Mouse (Mus musculus) lung, embryonic 14.5 days (tissue): Measurements from ENCODE around the gene Slc2a3. TPM values are rescaled to one million over a fixed set of nuclear protein-coding genes. Genes with fewer than 3 reads are reported as not detected.

Source experiments
- ATAC-seq: fragments of 200-750 bp; cut with Nextera tagmentation; 2 replicates; pipeline ENCODE4 v1.8.0; 2017; ENCODE audit warnings: mild to moderate bottlenecking, moderate TSS enrichment, moderate library complexity; ENCODE audit not compliant: insufficient read depth
- DNase-seq: peaks from one replicate; pipeline ENCODE4 v3.0.0-alpha.2; 2015
- H3K27ac ChIP-seq: fragments of 300-500 bp; sonication (generic); 2 replicates; pipeline ENCODE4 v1.5.1; 2014; ENCODE audit warnings: low read depth, mild to moderate bottlenecking, moderate library complexity
- H3K27me3 ChIP-seq: fragments of 300-500 bp; sonication (generic); 2 replicates; pipeline ENCODE4 v1.6.1; 2014; ENCODE audit warnings: low read length, control low read depth; ENCODE audit not compliant: insufficient read depth
- H3K36me3 ChIP-seq: fragments of 300-500 bp; sonication (generic); 2 replicates; pipeline ENCODE4 v1.6.1; 2014; ENCODE audit warnings: control low read depth; ENCODE audit not compliant: insufficient read depth
- H3K4me1 ChIP-seq: fragments of 300-500 bp; sonication (generic); 2 replicates; pipeline ENCODE4 v1.6.1; 2014; ENCODE audit warnings: antibody characterized with exemption, control low read depth; ENCODE audit not compliant: insufficient read depth
- H3K4me2 ChIP-seq: fragments of 300-500 bp; sonication (generic); 2 replicates; pipeline ENCODE4 v1.6.1; 2014; ENCODE audit warnings: mild to moderate bottlenecking
- H3K4me3 ChIP-seq: fragments of 300-500 bp; sonication (generic); 2 replicates; pipeline ENCODE4 v1.5.1; 2014; ENCODE audit warnings: low read depth, low read length
- H3K9ac ChIP-seq: fragments of 300-500 bp; sonication (generic); 2 replicates; pipeline ENCODE4 v1.6.1; 2014
- H3K9me3 ChIP-seq: fragments of 300-500 bp; sonication (generic); 2 replicates; pipeline ENCODE4 v1.6.1; 2016; ENCODE audit warnings: low read depth, low read length, control low read depth
- CTCF ChIP-seq: IDR thresholded peaks from 2 replicates; pipeline ENCODE4 v1.5.1; 2016; ENCODE audit warnings: antibody characterized with exemption, low read depth
- WGBS: fragments of 180-500 bp; shearing (Covaris S2); extraction: QIAGEN DNeasy Blood & Tissue Kit; methylation state at CpG from one replicate; pipeline ENCODE4 v1.1.7; 2014; 5-methylcytosine and 5-hydroxymethylcytosine counted together
- polyA plus RNA-seq: library from polyadenylated mRNA; unstranded; fragments of >200 nt; fragmentation: Nextera tagmentation; extraction: Ambion mirVana; gene quantifications from 2 replicates; pipeline ENCODE4 v1.2.1, GENCODE M21; 2014

Gene Slc2a3
- polyA plus RNA-seq, 1 experiment from 2014 or later, result 8.4 TPM

DNA sequence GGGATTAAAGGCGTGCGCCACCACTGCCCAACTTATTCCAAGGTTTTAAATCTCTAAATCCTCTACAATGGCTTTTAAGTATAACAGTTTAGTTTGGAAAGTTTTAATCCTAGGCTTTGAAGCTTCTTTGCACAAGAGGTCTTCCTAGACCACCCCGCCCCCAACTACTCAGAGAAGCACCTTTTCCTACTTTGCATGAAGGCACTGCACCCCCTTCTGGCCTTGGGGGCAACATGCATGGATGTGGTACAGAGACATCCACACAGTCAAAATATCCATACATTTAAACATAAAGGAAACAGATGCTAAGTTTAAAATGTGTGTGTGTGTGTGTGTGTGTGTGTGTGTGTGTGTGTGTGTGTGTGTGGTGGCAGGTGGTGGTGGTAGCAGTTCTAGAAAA is 16.6 kb downstream of the Slc2a3 start:
- Histone ChIP-seq H3K4me2 (no peak overlapping the region), H3K4me1 (no peaks in the 10 kb centered on the region), H3K27me3 (no peaks in the 10 kb centered on the region), H3K27ac (no peak overlapping the region), H3K4me3 (no peak overlapping the region), H3K36me3 (no peaks in the 10 kb centered on the region), H3K9me3 (no peaks in the 10 kb centered on the region), H3K9ac (no peak overlapping the region)
- peak; percentile 50 for TF ChIP-seq CTCF
- ATAC-seq (no peak), DNase-seq (peak; percentile 29)
- WGBS, result 88% methylated on average over 3 of the region's 3 CpGs

GRCm38 (mm10) chr6:122782164-122782563 is 19.3 kb downstream of the Slc2a3 start:
- H3K9ac ChIP-seq, result no peak overlapping the region
- no peaks in the 10 kb centered on the region for H3K4me1 ChIP-seq
- ATAC-seq, result no peak
- peak; percentile 25 for DNase-seq
- H3K9me3 ChIP-seq, result no peaks in the 10 kb centered on the region
- H3K4me2 ChIP-seq, result no peak overlapping the region
- no peaks in the 10 kb centered on the region for H3K27me3 ChIP-seq
- H3K36me3 ChIP-seq, result no peaks in the 10 kb centered on the region
- no peak overlapping the region for H3K27ac ChIP-seq
- H3K4me3 ChIP-seq, result no peak overlapping the region
- WGBS, result 26% methylated on average over 3 of the region's 3 CpGs
- TF ChIP-seq CTCF, result no peak

DNA sequence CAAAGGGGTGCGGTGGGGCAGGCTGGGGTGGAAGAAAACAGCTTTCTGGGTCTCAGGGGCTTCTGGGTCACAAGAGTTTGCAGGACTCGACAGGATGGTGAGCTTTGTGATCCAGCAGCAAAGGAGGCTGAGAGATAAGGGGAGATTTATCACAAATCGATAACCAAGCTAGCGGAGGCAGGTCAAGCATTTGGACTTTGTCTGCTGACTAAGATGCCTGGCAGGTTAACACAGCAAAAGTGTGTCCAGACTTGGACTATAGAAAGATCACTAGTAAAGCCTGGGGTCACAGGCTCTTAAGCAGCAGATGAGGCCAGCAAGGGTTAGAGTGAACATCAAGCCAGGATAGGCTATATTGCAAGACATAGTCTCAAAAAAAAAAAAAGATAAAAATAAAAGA is 20.3 kb downstream of the Slc2a3 start:
- Histone ChIP-seq H3K27me3 (no peaks in the 10 kb centered on the region), H3K36me3 (no peaks in the 10 kb centered on the region), H3K4me1 (no peaks in the 10 kb centered on the region), H3K4me3 (no peak overlapping the region), H3K4me2 (no peak overlapping the region), H3K9ac (no peak overlapping the region), H3K27ac (no peak overlapping the region), H3K9me3 (no peaks in the 10 kb centered on the region)
- ATAC-seq (no peak), DNase-seq (no peak)
- WGBS, result 29% methylated on average over 4 of the region's 4 CpGs
- TF ChIP-seq CTCF, result no peak

GRCm38 (mm10) chr6:122779916-122780315 is 21.5 kb downstream of the Slc2a3 start:
- 51% methylated on average over 1 of the region's 1 CpGs for WGBS
- DNase-seq (no peak), ATAC-seq (no peak)
- H3K4me1 ChIP-seq, result no peaks in the 10 kb centered on the region
- no peaks in the 10 kb centered on the region for H3K9me3 ChIP-seq
- no peak overlapping the region for H3K9ac ChIP-seq
- H3K36me3 ChIP-seq, result no peaks in the 10 kb centered on the region
- no peak overlapping the region for H3K27ac ChIP-seq
- H3K4me2 ChIP-seq, result no peak overlapping the region
- H3K4me3 ChIP-seq, result no peak overlapping the region
- no peaks in the 10 kb centered on the region for H3K27me3 ChIP-seq
- no peak for TF ChIP-seq CTCF

DNA sequence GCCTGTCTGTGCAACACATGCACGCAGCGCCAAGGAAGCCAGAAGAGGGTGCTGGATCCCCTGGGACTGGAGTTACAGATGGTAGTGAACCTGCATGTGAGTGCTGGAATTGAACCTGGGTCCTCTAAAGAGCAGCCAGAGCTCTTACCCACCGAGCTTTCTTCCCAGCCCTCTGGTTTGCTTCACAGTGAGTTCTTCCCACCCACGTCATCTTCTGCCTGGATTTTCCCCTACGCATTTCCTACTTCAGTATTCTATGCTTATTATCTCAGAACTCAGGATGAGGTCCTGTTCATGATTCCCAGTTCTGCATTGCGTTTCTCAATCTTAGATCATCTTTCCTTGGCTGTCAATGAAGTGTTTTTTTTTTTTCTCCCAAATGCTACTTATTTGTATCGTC is 25.4 kb downstream of the Slc2a3 start:
- DNase-seq, result no peak
- H3K27me3 ChIP-seq, result no peaks in the 10 kb centered on the region
- WGBS, result 79% methylated on average over 7 of the region's 7 CpGs
- TF ChIP-seq CTCF, result no peak
- no peaks in the 10 kb centered on the region for H3K9me3 ChIP-seq
- no peak for ATAC-seq
- no peak overlapping the region for H3K27ac ChIP-seq
- no peaks in the 10 kb centered on the region for H3K36me3 ChIP-seq
- H3K4me1 ChIP-seq, result no peaks in the 10 kb centered on the region
- H3K4me2 ChIP-seq, result no peak overlapping the region
- no peak overlapping the region for H3K9ac ChIP-seq
- no peak overlapping the region for H3K4me3 ChIP-seq

DNA sequence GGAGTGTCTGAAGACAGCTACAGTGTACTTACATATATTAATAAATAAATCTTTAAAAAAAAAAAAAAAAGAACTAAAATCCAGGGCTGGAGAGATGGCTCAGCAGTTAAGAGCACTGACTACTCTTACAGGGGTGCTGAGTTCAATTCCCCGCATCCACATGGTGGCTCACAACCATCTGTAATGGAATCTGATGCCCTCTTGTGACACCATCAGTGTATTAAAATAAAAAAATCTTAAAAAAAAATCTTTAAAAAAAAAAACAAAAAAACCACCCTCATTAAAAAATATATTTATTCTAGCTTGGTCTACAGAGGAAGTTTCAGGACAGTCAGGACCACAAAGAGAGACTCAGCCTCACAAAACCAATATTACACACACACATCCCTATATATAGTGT is 27.1 kb downstream of the Slc2a3 start:
- 100% methylated on average over 1 of the region's 1 CpGs for WGBS
- no peaks in the 10 kb centered on the region for H3K4me1 ChIP-seq
- no peak overlapping the region for H3K4me2 ChIP-seq
- no peaks in the 10 kb centered on the region for H3K27me3 ChIP-seq
- no peak overlapping the region for H3K27ac ChIP-seq
- no peaks in the 10 kb centered on the region for H3K9me3 ChIP-seq
- no peaks in the 10 kb centered on the region for H3K36me3 ChIP-seq
- DNase-seq (no peak), ATAC-seq (no peak)
- no peak for TF ChIP-seq CTCF
- H3K9ac ChIP-seq, result no peak overlapping the region
- no peak overlapping the region for H3K4me3 ChIP-seq

- peak; percentile 22 for DNase-seq
These were observed 28.7 kb downstream of the Slc2a3 start for GRCm38 (mm10) chr6:122772701-122773100.

DNA sequence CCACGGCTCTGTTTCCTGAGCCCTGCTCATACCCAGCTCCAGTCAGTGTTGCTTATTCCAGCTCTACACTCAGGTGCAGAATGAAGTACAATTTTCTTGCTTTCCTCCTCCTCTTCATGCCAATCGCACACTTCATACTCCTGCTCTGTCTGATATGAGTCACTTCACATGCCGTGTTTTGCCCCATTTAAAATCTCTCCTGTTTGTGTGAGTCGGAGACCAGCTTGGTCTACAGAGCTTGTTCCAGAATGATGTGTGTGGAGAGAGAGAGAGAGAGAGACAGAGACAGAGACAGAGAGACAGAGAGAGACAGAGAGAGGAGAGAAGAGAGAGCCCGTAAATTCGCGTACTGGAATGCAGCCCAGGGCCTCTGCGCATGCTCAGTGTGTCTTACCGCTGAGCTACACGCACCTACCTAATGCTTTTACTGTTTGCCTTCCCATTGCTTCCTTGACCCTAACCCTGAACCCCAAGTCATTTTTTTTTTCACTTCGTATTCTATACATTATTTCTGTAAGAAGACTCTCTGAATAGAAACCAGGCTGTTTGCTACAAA is 30.6 kb downstream of the Slc2a3 start:
- no peak overlapping the region for H3K9ac ChIP-seq

More at GRCm38 (mm10) chr6:122772701-122773100, 28.7 kb downstream of the Slc2a3 start:
- H3K27ac ChIP-seq, result no peak overlapping the region
- no peaks in the 10 kb centered on the region for H3K36me3 ChIP-seq
- no peaks in the 10 kb centered on the region for H3K27me3 ChIP-seq
- TF ChIP-seq CTCF, result no peak
- no peak overlapping the region for H3K9ac ChIP-seq
- ATAC-seq, result peak; percentile 58; the same call in 1 of the 2 replicates
- 34% methylated on average over 6 of the region's 6 CpGs for WGBS
- H3K4me2 ChIP-seq, result no peak overlapping the region
- no peaks in the 10 kb centered on the region for H3K4me1 ChIP-seq
- no peaks in the 10 kb centered on the region for H3K9me3 ChIP-seq
- no peak overlapping the region for H3K4me3 ChIP-seq

More for the DNA sequence above, 30.6 kb downstream of the Slc2a3 start:
- 82% methylated on average over 11 of the region's 11 CpGs for WGBS
- Histone ChIP-seq H3K27ac (no peak overlapping the region), H3K27me3 (no peaks in the 10 kb centered on the region), H3K4me1 (no peaks in the 10 kb centered on the region), H3K4me2 (no peak overlapping the region), H3K9me3 (no peaks in the 10 kb centered on the region), H3K36me3 (no peaks in the 10 kb centered on the region), H3K4me3 (no peak overlapping the region)
- ATAC-seq, result no peak
- no peak for TF ChIP-seq CTCF
- DNase-seq, result no peak
